ENCODE assay signal across 25 mouse cellular contexts in the genomic region with DNA sequence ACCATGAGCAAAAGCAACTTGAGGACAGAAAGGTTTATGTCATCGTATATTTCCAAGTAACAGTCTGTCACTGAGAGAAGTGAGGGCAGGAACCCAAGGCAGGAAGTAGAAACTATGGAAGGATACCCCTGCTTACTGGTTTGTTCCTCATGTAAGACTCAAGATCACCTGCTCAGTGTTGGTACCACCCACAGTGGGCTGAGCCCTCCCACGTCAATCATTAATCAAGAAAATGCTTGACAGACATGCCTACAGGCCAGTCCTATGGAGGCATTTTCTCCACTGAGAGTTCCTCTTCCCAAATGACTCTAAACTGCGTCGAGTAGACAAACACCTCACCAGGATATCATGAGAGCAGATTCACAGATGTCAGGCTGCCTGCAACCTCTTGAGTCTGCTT.
DNase-seq lines count a peak whose midpoint lies in the region; ATAC-seq and TF ChIP-seq lines count a peak whose summit lies in the region.
"Had no signal": no experiment of that assay in that cellular context is flagged by ENCODE, and none has a peak within 500 bp of the region (broad histone marks: within the 10 kb centered on the region; RNA-seq: fewer than 3 reads in every experiment).

No protein-coding gene starts in this region.

- DNase-seq in cerebellum, adult 2 months = no peak
- no peak for DNase-seq in cerebellum, postnatal 25 days
- peak; percentile 35 for DNase-seq in stomach, postnatal 0 days (ENCODE audit: low spot score)
- no peak for DNase-seq in ovary, postnatal 10 days (ENCODE audit: low spot score)
- DNase-seq: adrenal gland, postnatal 36 days; cerebellum, adult 9-11 months; gastrocnemius, postnatal 10 days; heart, adult 18-20 months; heart, postnatal 14 days; kidney, adult 9 months; kidney, postnatal 14 days; liver; lung, embryonic 14.5 days; right cerebral cortex, postnatal 14 days; spleen, adult 18-20 months; thymus, postnatal 14 days had no signal

- H3K27me3 ChIP-seq in cerebellum, adult 2 months (ENCODE audit: control insufficient read depth, insufficient read depth, low read length) = no peaks in the 10 kb centered on the region
- no peaks in the 10 kb centered on the region for H3K27me3 ChIP-seq in stomach, postnatal 0 days (ENCODE audit: control insufficient read depth, insufficient read depth, low read length)
- H3K27me3 ChIP-seq: embryonic facial prominence, embryonic 12.5 days; forebrain, embryonic 13.5 days; heart, embryonic 13.5 days; hindbrain, embryonic 12.5 days had no signal

- no peak overlapping the region for H3K4me3 ChIP-seq in cerebellum, adult 2 months (replicated peaks; ENCODE audit: insufficient read depth, low read depth, low read length)
- no peak overlapping the region for H3K4me3 ChIP-seq in stomach, postnatal 0 days (ENCODE audit: low read depth, low read length)
- H3K4me3 ChIP-seq: embryonic facial prominence, embryonic 12.5 days; forebrain, embryonic 13.5 days; heart, embryonic 13.5 days; hindbrain, embryonic 12.5 days; limb, embryonic 10.5 days; midbrain, embryonic 10.5 days had no signal

- H3K9me3 ChIP-seq in stomach, postnatal 0 days (ENCODE audit: control insufficient read depth, low read length) = no peaks in the 10 kb centered on the region
- H3K9me3 ChIP-seq: embryonic facial prominence, embryonic 12.5 days; forebrain, embryonic 13.5 days; heart, embryonic 13.5 days; hindbrain, embryonic 12.5 days; midbrain, embryonic 10.5 days had no signal

- WGBS in cerebellum, adult 2 months = 53% methylated on average over 4 of the region's 4 CpGs
- 94% methylated on average over 4 of the region's 4 CpGs for WGBS in stomach, postnatal 0 days

- no peak for TF ChIP-seq EP300 in stomach, postnatal 0 days (optimal IDR thresholded peaks at IDR 0.05)

- no peak for TF ChIP-seq CTCF in cerebellum, adult 2 months (IDR thresholded peaks at IDR 0.05; ENCODE audit: borderline replicate concordance, insufficient read depth, low read depth, low read length)
- no peak for TF ChIP-seq CTCF in stomach, postnatal 0 days (IDR thresholded peaks at IDR 0.05; ENCODE audit: low read depth)

- peaks cover 16% of the 10 kb centered on the region for H3K4me1 ChIP-seq in cerebellum, adult 2 months (ENCODE audit: control insufficient read depth, insufficient read depth, low read length)
- 0 out of 2 replicates have a peak, but pooled peaks cover 3% of the 10 kb centered on the region for H3K4me1 ChIP-seq in stomach, postnatal 0 days (replicated peaks; ENCODE audit: control insufficient read depth, insufficient read depth)
- H3K4me1 ChIP-seq: embryonic facial prominence, embryonic 12.5 days; limb, embryonic 10.5 days had no signal

- no peak for TF ChIP-seq POLR2A in cerebellum, adult 2 months (IDR thresholded peaks at IDR 0.05; ENCODE audit: borderline replicate concordance, insufficient read depth, low read length)

- H3K9ac ChIP-seq in stomach, postnatal 0 days (ENCODE audit: low read length) = no peak overlapping the region
- H3K9ac ChIP-seq: embryonic facial prominence, embryonic 12.5 days; forebrain, embryonic 13.5 days; heart, embryonic 13.5 days; hindbrain, embryonic 12.5 days; lung, embryonic 14.5 days had no signal

- peak; percentile 28; the same call in 1 of the 2 replicates for ATAC-seq in common myeloid progenitor, adult 5-6 weeks (replicated peaks; ENCODE audit: low read depth, poor library complexity, severe bottlenecking)
- peak; percentile 36 for ATAC-seq in megakaryocyte, adult 5-6 weeks (ENCODE audit: poor library complexity, severe bottlenecking)
- ATAC-seq in stomach, postnatal 0 days (ENCODE audit: low FRiP score, low TSS enrichment) = peak; percentile 84
- no peak for ATAC-seq in erythroid progenitor cell, adult 5-6 weeks (replicated peaks; ENCODE audit: low FRiP score, poor library complexity, severe bottlenecking)
- ATAC-seq: forebrain, embryonic 13.5 days had no signal

- H3K27ac ChIP-seq in cerebellum, adult 2 months (ENCODE audit: insufficient read depth, low read length) = peak overlapping the region; percentile 15
- H3K27ac ChIP-seq in stomach, postnatal 0 days (replicated peaks) = no peak overlapping the region
- H3K27ac ChIP-seq: embryonic facial prominence, embryonic 12.5 days; forebrain, embryonic 13.5 days; heart, embryonic 13.5 days; hindbrain, embryonic 12.5 days; limb, embryonic 10.5 days; midbrain, embryonic 10.5 days had no signal

- no peak overlapping the region for H3K4me2 ChIP-seq in stomach, postnatal 0 days (replicated peaks; ENCODE audit: low read depth)
- H3K4me2 ChIP-seq: embryonic facial prominence, embryonic 12.5 days; forebrain, embryonic 13.5 days; heart, embryonic 13.5 days; hindbrain, embryonic 12.5 days; lung, embryonic 14.5 days had no signal

- no peaks in the 10 kb centered on the region for H3K36me3 ChIP-seq in stomach, postnatal 0 days (ENCODE audit: control insufficient read depth, insufficient read depth, low read length)
- H3K36me3 ChIP-seq: hindbrain, embryonic 12.5 days had no signal
